Mouse (Mus musculus): ENCODE measurements around the gene Mab21l3. TPM values are rescaled to one million over a fixed set of nuclear protein-coding genes. Genes with fewer than 3 reads are reported as not detected.
A peak's percentile ranks its signal among the peaks of the same experiment; 100 is the strongest.

Mab21l3 gene
- polyA plus RNA-seq, 1 experiment from 2014 or later: 0.16 TPM

DNA sequence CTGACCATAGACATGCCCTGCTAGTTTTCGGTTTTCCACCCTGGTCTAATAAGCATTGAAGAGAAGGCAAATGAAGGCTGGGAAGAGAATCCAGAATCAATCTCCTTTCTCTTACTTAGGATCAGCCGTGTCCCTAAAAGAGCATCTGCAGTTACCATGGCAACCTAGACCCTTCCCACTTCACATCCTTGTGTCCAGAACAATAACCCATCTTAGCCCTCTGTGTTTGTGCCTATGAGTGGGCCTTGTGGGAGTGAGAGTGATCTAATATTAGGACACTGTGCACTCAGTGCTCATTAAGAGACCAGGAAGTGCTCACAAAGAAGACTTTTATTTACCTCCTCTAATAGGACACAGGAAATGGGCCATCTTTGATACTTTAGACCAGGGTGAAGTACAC, 65.0 kb downstream of the Mab21l3 start:
- no peaks in the 10 kb centered on the region for H3K27me3 ChIP-seq (replicated peaks; ENCODE audit: control insufficient read depth, insufficient read depth, low read length)
- H3K4me1 ChIP-seq (replicated peaks; ENCODE audit: control insufficient read depth, insufficient read depth, low read length): peaks cover 12% of the 10 kb centered on the region; the same call in 1 of the 2 replicates
- TF ChIP-seq CTCF (IDR thresholded peaks at IDR 0.05; ENCODE audit: low read depth): no peak
- WGBS: 69% methylated on average over 2 of the region's 2 CpGs
- ATAC-seq: no peak
- H3K9me3 ChIP-seq (ENCODE audit: control insufficient read depth): no peaks in the 10 kb centered on the region
- no peak overlapping the region for H3K4me2 ChIP-seq (replicated peaks; ENCODE audit: low read depth)
- no peak overlapping the region for H3K9ac ChIP-seq (ENCODE audit: low read depth, low read length)
- no peak overlapping the region for H3K27ac ChIP-seq (ENCODE audit: low read depth, low read length)
- no peak overlapping the region for H3K4me3 ChIP-seq (ENCODE audit: low read depth, low read length)
- no peaks in the 10 kb centered on the region for H3K36me3 ChIP-seq (ENCODE audit: control insufficient read depth, insufficient read depth)

- H3K27ac ChIP-seq (ENCODE audit: low read depth, low read length): no peak overlapping the region
- 42% methylated on average over 6 of the region's 6 CpGs for WGBS
- H3K4me1 ChIP-seq (replicated peaks; ENCODE audit: control insufficient read depth, insufficient read depth, low read length): peaks cover 12% of the 10 kb centered on the region; the same call in 1 of the 2 replicates
- no peak overlapping the region for H3K4me2 ChIP-seq (replicated peaks; ENCODE audit: low read depth)
- no peak overlapping the region for H3K4me3 ChIP-seq (ENCODE audit: low read depth, low read length)
- no peaks in the 10 kb centered on the region for H3K9me3 ChIP-seq (ENCODE audit: control insufficient read depth)
- H3K36me3 ChIP-seq (ENCODE audit: control insufficient read depth, insufficient read depth): no peaks in the 10 kb centered on the region
- no peak for ATAC-seq
- H3K27me3 ChIP-seq (replicated peaks; ENCODE audit: control insufficient read depth, insufficient read depth, low read length): no peaks in the 10 kb centered on the region
- H3K9ac ChIP-seq (ENCODE audit: low read depth, low read length): no peak overlapping the region
- TF ChIP-seq CTCF (IDR thresholded peaks at IDR 0.05; ENCODE audit: low read depth): no peak
Observed at GRCm38 (mm10) chr3:101780874-101781483, 67.8 kb downstream of the Mab21l3 start.

DNA sequence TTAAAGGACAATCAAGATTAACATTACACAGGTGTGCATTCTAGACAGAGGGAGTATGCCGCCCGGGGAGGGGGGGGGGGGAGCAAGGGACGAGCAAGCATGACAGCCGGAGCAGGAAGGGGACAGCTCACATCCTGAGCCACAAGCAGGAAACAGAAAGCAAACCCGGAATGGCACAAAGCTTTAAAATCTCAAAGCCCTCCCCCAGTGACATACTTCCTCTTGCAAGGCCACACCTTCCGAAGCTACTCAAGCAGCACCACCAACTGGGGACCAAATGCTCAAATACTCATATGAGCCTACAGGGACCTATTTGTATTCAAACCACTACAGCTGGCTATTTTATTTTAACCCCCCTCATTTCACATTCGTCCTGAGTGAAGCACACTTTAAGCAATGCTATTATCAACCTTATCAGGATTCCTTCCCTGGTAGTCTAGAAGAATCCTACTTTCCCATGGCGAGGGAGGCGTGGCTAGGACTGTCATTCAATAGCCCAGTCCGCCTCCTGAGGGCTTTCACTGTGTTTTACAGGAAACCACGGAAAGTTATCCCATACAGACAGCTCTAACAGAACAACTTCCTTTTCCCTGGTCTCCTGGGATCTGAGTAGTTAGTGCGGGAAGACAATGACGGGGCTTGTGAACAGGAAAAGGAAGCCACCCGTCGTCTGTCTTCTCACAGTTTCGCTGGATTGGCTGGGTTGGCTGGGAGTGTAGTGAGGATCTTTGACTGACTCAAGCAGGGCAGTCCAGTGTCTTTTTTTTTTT, 69.7 kb downstream of the Mab21l3 start:
- Histone ChIP-seq H3K27me3 (replicated peaks; ENCODE audit: control insufficient read depth, insufficient read depth, low read length) (no peaks in the 10 kb centered on the region), H3K9ac (ENCODE audit: low read depth, low read length) (no peak overlapping the region), H3K9me3 (ENCODE audit: control insufficient read depth) (no peaks in the 10 kb centered on the region), H3K4me3 (ENCODE audit: low read depth, low read length) (no peak overlapping the region), H3K4me1 (replicated peaks; ENCODE audit: control insufficient read depth, insufficient read depth, low read length) (0 out of 2 replicates have a peak, but pooled peaks cover 4% of the 10 kb centered on the region), H3K36me3 (ENCODE audit: control insufficient read depth, insufficient read depth) (no peaks in the 10 kb centered on the region), H3K4me2 (replicated peaks; ENCODE audit: low read depth) (no peak overlapping the region; the same call in 1 of the 2 replicates), H3K27ac (ENCODE audit: low read depth, low read length) (no peak overlapping the region)
- ATAC-seq: 0 out of 2 replicates have a peak, but pooled peaks have one; percentile 42
- TF ChIP-seq CTCF (IDR thresholded peaks at IDR 0.05; ENCODE audit: low read depth): no peak
- WGBS: 58% methylated on average over 16 of the region's 16 CpGs

DNA sequence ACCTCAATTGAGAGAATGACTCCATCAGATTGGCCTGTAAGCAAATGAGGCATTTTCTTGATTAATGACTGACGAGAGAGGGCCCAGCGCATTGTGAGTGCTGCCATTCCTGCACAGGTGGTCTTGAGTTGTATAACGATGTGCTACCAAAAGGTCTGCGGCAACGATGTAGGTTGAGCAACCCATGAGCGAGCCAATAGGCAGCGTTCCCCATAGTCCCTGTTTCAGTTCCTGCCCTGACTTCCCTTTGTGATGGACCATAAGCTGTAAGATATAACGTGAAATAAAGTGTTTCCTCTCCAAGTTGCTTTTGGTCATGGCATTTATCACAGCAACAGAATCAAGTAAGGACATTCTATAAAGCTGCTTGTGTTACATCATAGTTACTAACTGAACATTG, 73.0 kb downstream of the Mab21l3 start:
- 90% methylated on average over 8 of the region's 8 CpGs for WGBS

DNA sequence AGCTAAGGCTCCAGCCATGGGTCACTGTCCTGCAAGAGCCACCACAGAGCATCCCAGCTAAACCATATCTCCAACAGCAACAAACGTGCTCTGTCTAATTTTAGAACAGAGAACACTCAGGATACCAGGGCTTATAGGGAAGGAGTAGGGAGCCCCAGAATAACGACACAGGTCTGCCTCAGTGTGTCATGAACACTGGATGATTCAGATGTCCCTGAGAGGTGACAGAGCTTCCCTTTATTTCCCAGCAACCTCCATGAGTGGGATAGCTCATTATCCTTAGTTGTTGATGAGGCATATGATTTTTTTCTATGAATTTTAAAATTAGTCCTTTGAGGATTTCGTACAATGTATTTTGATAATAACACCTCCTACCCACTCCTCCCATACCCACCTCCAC, 78.2 kb downstream of the Mab21l3 start:
- Histone ChIP-seq H3K4me3 (ENCODE audit: low read depth, low read length) (no peak overlapping the region), H3K9ac (ENCODE audit: low read depth, low read length) (no peak overlapping the region), H3K4me2 (replicated peaks; ENCODE audit: low read depth) (no peak overlapping the region), H3K36me3 (ENCODE audit: control insufficient read depth, insufficient read depth) (no peaks in the 10 kb centered on the region), H3K27me3 (replicated peaks; ENCODE audit: control insufficient read depth, insufficient read depth, low read length) (no peaks in the 10 kb centered on the region), H3K4me1 (replicated peaks; ENCODE audit: control insufficient read depth, insufficient read depth, low read length) (no peaks in the 10 kb centered on the region), H3K27ac (ENCODE audit: low read depth, low read length) (no peak overlapping the region), H3K9me3 (ENCODE audit: control insufficient read depth) (0 out of 2 replicates have a peak, but pooled peaks cover 3% of the 10 kb centered on the region)
- ATAC-seq: no peak
- TF ChIP-seq CTCF (IDR thresholded peaks at IDR 0.05; ENCODE audit: low read depth): no peak
- WGBS: 79% methylated on average over 3 of the region's 3 CpGs

More for the DNA sequence above, 73.0 kb downstream of the Mab21l3 start:
- Histone ChIP-seq H3K4me1 (replicated peaks; ENCODE audit: control insufficient read depth, insufficient read depth, low read length) (no peaks in the 10 kb centered on the region), H3K36me3 (ENCODE audit: control insufficient read depth, insufficient read depth) (no peaks in the 10 kb centered on the region), H3K27me3 (replicated peaks; ENCODE audit: control insufficient read depth, insufficient read depth, low read length) (no peaks in the 10 kb centered on the region), H3K4me3 (ENCODE audit: low read depth, low read length) (no peak overlapping the region), H3K9ac (ENCODE audit: low read depth, low read length) (no peak overlapping the region), H3K4me2 (replicated peaks; ENCODE audit: low read depth) (no peak overlapping the region), H3K9me3 (ENCODE audit: control insufficient read depth) (no peaks in the 10 kb centered on the region), H3K27ac (ENCODE audit: low read depth, low read length) (no peak overlapping the region)
- TF ChIP-seq CTCF (IDR thresholded peaks at IDR 0.05; ENCODE audit: low read depth): no peak
- no peak for ATAC-seq

DNA sequence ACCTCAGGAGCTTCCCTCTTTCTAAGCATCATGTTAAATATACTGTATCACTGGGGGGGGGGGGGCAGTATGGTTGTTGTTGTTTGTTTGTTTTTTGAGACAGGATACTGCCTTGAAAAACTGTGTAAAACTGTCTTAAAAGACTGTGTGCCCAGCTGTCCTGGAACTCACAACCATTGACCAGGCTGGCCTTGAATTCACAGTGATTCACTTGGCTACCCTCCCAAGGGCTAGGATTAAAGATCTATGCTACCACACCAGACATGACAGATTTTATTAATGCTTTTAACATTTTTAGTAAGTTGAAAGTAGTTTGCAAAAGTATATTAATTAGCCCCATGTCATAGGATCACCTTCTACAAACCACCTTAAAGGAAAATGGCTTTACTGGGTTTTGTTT, 85.2 kb downstream of the Mab21l3 start:
- no peaks in the 10 kb centered on the region for H3K36me3 ChIP-seq (ENCODE audit: control insufficient read depth, insufficient read depth)
- no peak overlapping the region for H3K4me2 ChIP-seq (replicated peaks; ENCODE audit: low read depth)
- no peak overlapping the region for H3K9ac ChIP-seq (ENCODE audit: low read depth, low read length)
- 0 out of 2 replicates have a peak, but pooled peaks cover 2% of the 10 kb centered on the region for H3K9me3 ChIP-seq (ENCODE audit: control insufficient read depth)
- no peaks in the 10 kb centered on the region for H3K4me1 ChIP-seq (replicated peaks; ENCODE audit: control insufficient read depth, insufficient read depth, low read length)
- ATAC-seq: no peak
- no peak overlapping the region for H3K4me3 ChIP-seq (ENCODE audit: low read depth, low read length)
- no peak for TF ChIP-seq CTCF (IDR thresholded peaks at IDR 0.05; ENCODE audit: low read depth)
- no peaks in the 10 kb centered on the region for H3K27me3 ChIP-seq (replicated peaks; ENCODE audit: control insufficient read depth, insufficient read depth, low read length)
- H3K27ac ChIP-seq (ENCODE audit: low read depth, low read length): no peak overlapping the region

Other genes with a start within 250 kb of the Mab21l3 start
- gene Atp1a1, start 244.3 kb downstream of the Mab21l3 start, polyA plus RNA-seq (2015; fragmentation: Nextera tagmentation; extraction: Ambion mirVana): 309 and 318 TPM in 2 replicates
- gene Slc22a15, start 75.5 kb upstream of the Mab21l3 start, polyA plus RNA-seq (2015; fragmentation: Nextera tagmentation; extraction: Ambion mirVana): 5.2 and 5.3 TPM in 2 replicates
- not detected in 2 replicates for gene Nhlh2, start 161.1 kb upstream of the Mab21l3 start, polyA plus RNA-seq (2015; fragmentation: Nextera tagmentation; extraction: Ambion mirVana)
- 5.7 and 5.9 TPM in 2 replicates for gene Casq2, start 237.5 kb upstream of the Mab21l3 start, polyA plus RNA-seq (2015; fragmentation: Nextera tagmentation; extraction: Ambion mirVana)

All from intestine, postnatal 0 days (tissue).